Mouse (Mus musculus) heart, embryonic 13.5 days (tissue): ENCODE results near the gene Pofut1. TPM values are rescaled to one million over a fixed set of nuclear protein-coding genes. Genes with fewer than 3 reads are reported as not detected.
A peak's percentile ranks its signal among the peaks of the same experiment; 100 is the strongest.

Experiments
- ATAC-seq: fragments of 200-750 bp; cut with Nextera tagmentation; 2 replicates; pipeline ENCODE4 v1.8.0; 2017; ENCODE audit warnings: moderate TSS enrichment; ENCODE audit not compliant: insufficient number of reproducible peaks, low FRiP score, low TSS enrichment; ENCODE audit errors: extremely low read depth
- H3K27ac ChIP-seq: fragments of 300-500 bp; sonication (generic); replicated peaks from 2 replicates; pipeline ENCODE4 v1.5.1; 2015; ENCODE audit warnings: moderate library complexity, mild to moderate bottlenecking, inconsistent platforms
- H3K27me3 ChIP-seq: fragments of 300-500 bp; sonication (generic); replicated peaks from 2 replicates; pipeline ENCODE4 v1.6.1; 2015; ENCODE audit warnings: mild to moderate bottlenecking, inconsistent platforms
- H3K36me3 ChIP-seq: fragments of 300-500 bp; sonication (generic); 2 replicates; pipeline ENCODE4 v1.6.1; 2015; ENCODE audit warnings: mild to moderate bottlenecking, inconsistent platforms
- H3K4me1 ChIP-seq: fragments of 300-500 bp; sonication (generic); 2 replicates; pipeline ENCODE4 v1.6.1; 2015; ENCODE audit warnings: inconsistent platforms
- H3K4me2 ChIP-seq: fragments of 300-500 bp; sonication (generic); 2 replicates; pipeline ENCODE4 v1.6.1; 2015; ENCODE audit warnings: inconsistent platforms, mild to moderate bottlenecking, moderate library complexity
- H3K4me3 ChIP-seq: fragments of 300-500 bp; sonication (generic); 2 replicates; pipeline ENCODE4 v1.5.1; 2015; ENCODE audit warnings: moderate library complexity, mild to moderate bottlenecking, inconsistent platforms
- H3K9ac ChIP-seq: fragments of 300-500 bp; sonication (generic); 2 replicates; pipeline ENCODE4 v1.6.1; 2015; ENCODE audit warnings: inconsistent platforms, mild to moderate bottlenecking, moderate library complexity
- H3K9me3 ChIP-seq: fragments of 300-500 bp; sonication (generic); 2 replicates; pipeline ENCODE4 v1.6.1; 2016; ENCODE audit warnings: inconsistent platforms
- WGBS: fragments of 180-500 bp; shearing (Covaris S2); methylation state at CpG from one replicate; pipeline ENCODE4 v1.1.7; 2015; ENCODE audit warnings: mixed read lengths; 5-methylcytosine and 5-hydroxymethylcytosine counted together
- polyA plus RNA-seq: library from polyadenylated mRNA; unstranded; fragments of >200 nt; fragmentation: Nextera tagmentation; extraction: Ambion mirVana; gene quantifications from 2 replicates; pipeline ENCODE4 v1.2.1, GENCODE M21; 2015

Pofut1 gene
- polyA plus RNA-seq, 1 experiment from 2014 or later, result 4.6 TPM

- Histone ChIP-seq H3K27me3 (no peaks in the 10 kb centered on the region), H3K36me3 (0 out of 2 replicates have a peak, but pooled peaks cover 4% of the 10 kb centered on the region), H3K9ac (peak overlapping the region; percentile 95), H3K4me3 (peak overlapping the region; percentile 86), H3K4me1 (peaks cover 26% of the 10 kb centered on the region), H3K4me2 (peak overlapping the region; percentile 96), H3K9me3 (no peaks in the 10 kb centered on the region), H3K27ac (no peak overlapping the region)
- WGBS, result 40% methylated on average over 7 of the region's 7 CpGs
- ATAC-seq, result no peak
Observed at GRCm38 (mm10) chr2:153292305-153292861, 51.0 kb downstream of the Pofut1 start.

GRCm38 (mm10) chr2:153295196-153295595 lies 53.9 kb downstream of the Pofut1 start:
- ATAC-seq, result no peak
- no peaks in the 10 kb centered on the region for H3K27me3 ChIP-seq
- H3K27ac ChIP-seq, result no peak overlapping the region
- H3K4me1 ChIP-seq, result peaks cover 17% of the 10 kb centered on the region
- no peak overlapping the region for H3K4me2 ChIP-seq
- no peak overlapping the region for H3K9ac ChIP-seq
- no peak overlapping the region for H3K4me3 ChIP-seq
- H3K36me3 ChIP-seq, result 0 out of 2 replicates have a peak, but pooled peaks cover 4% of the 10 kb centered on the region
- H3K9me3 ChIP-seq, result no peaks in the 10 kb centered on the region
- WGBS, result 81% methylated on average over 4 of the region's 4 CpGs

GRCm38 (mm10) chr2:153297771-153298170 lies 56.4 kb downstream of the Pofut1 start:
- Histone ChIP-seq H3K27ac (no peak overlapping the region), H3K9ac (no peak overlapping the region), H3K4me3 (no peak overlapping the region), H3K27me3 (no peaks in the 10 kb centered on the region), H3K4me1 (peaks cover under 1% of the 10 kb centered on the region; the same call in 1 of the 2 replicates), H3K9me3 (no peaks in the 10 kb centered on the region), H3K36me3 (0 out of 2 replicates have a peak, but pooled peaks cover 4% of the 10 kb centered on the region), H3K4me2 (no peak overlapping the region)
- ATAC-seq, result no peak
- 79% methylated on average over 4 of the region's 4 CpGs for WGBS

GRCm38 (mm10) chr2:153298460-153298859 lies 57.1 kb downstream of the Pofut1 start:
- 63% methylated on average over 4 of the region's 4 CpGs for WGBS
- H3K36me3 ChIP-seq, result peaks cover 4% of the 10 kb centered on the region; the same call in 1 of the 2 replicates
- ATAC-seq, result no peak

GRCm38 (mm10) chr2:153298863-153299262 lies 57.5 kb downstream of the Pofut1 start:
- WGBS, result 65% methylated on average over 4 of the region's 4 CpGs
- Histone ChIP-seq H3K9me3 (no peaks in the 10 kb centered on the region), H3K27me3 (no peaks in the 10 kb centered on the region), H3K36me3 (peaks cover 4% of the 10 kb centered on the region; the same call in 1 of the 2 replicates), H3K27ac (no peak overlapping the region), H3K4me1 (no peaks in the 10 kb centered on the region), H3K4me3 (no peak overlapping the region), H3K4me2 (no peak overlapping the region), H3K9ac (no peak overlapping the region)
- no peak for ATAC-seq

More at GRCm38 (mm10) chr2:153298460-153298859, 57.1 kb downstream of the Pofut1 start:
- Histone ChIP-seq H3K27me3 (no peaks in the 10 kb centered on the region), H3K27ac (no peak overlapping the region), H3K4me3 (no peak overlapping the region), H3K9me3 (no peaks in the 10 kb centered on the region), H3K4me2 (no peak overlapping the region), H3K4me1 (no peaks in the 10 kb centered on the region), H3K9ac (no peak overlapping the region)

GRCm38 (mm10) chr2:153301123-153301522 lies 59.8 kb downstream of the Pofut1 start:
- Histone ChIP-seq H3K4me1 (peaks cover 10% of the 10 kb centered on the region), H3K9ac (no peak overlapping the region), H3K4me2 (no peak overlapping the region), H3K36me3 (no peaks in the 10 kb centered on the region; the same call in 1 of the 2 replicates), H3K27ac (no peak overlapping the region), H3K27me3 (no peaks in the 10 kb centered on the region), H3K4me3 (no peak overlapping the region), H3K9me3 (no peaks in the 10 kb centered on the region)
- 87% methylated on average over 5 of the region's 5 CpGs for WGBS
- ATAC-seq, result no peak

- peaks cover 13% of the 10 kb centered on the region for H3K4me1 ChIP-seq
- 37% methylated on average over 6 of the region's 6 CpGs for WGBS
- H3K4me2 ChIP-seq, result peak overlapping the region; percentile 28; the same call in 1 of the 2 replicates
- H3K27ac ChIP-seq, result peak overlapping the region; percentile 88
- H3K27me3 ChIP-seq, result no peaks in the 10 kb centered on the region
- peak overlapping the region; percentile 55 for H3K9ac ChIP-seq
- H3K4me3 ChIP-seq, result no peak overlapping the region
- H3K9me3 ChIP-seq, result no peaks in the 10 kb centered on the region
- H3K36me3 ChIP-seq, result no peaks in the 10 kb centered on the region; the same call in 1 of the 2 replicates
- ATAC-seq, result no peak
Observed at GRCm38 (mm10) chr2:153305240-153305639, 63.9 kb downstream of the Pofut1 start.

- H3K9me3 ChIP-seq, result no peaks in the 10 kb centered on the region
- no peak overlapping the region for H3K27ac ChIP-seq
- no peak for ATAC-seq
- H3K27me3 ChIP-seq, result no peaks in the 10 kb centered on the region
- H3K4me2 ChIP-seq, result no peak overlapping the region
- WGBS, result 79% methylated on average over 7 of the region's 7 CpGs
- peaks cover 14% of the 10 kb centered on the region for H3K4me1 ChIP-seq
- H3K36me3 ChIP-seq, result peaks cover 21% of the 10 kb centered on the region
- H3K9ac ChIP-seq, result no peak overlapping the region
- H3K4me3 ChIP-seq, result no peak overlapping the region
Observed at GRCm38 (mm10) chr2:153308586-153308985, 67.3 kb downstream of the Pofut1 start.

GRCm38 (mm10) chr2:153309106-153309505 lies 67.8 kb downstream of the Pofut1 start:
- no peak overlapping the region for H3K4me3 ChIP-seq
- no peaks in the 10 kb centered on the region for H3K9me3 ChIP-seq
- peaks cover 14% of the 10 kb centered on the region for H3K4me1 ChIP-seq
- H3K36me3 ChIP-seq, result peaks cover 21% of the 10 kb centered on the region
- H3K27me3 ChIP-seq, result no peaks in the 10 kb centered on the region
- 70% methylated on average over 8 of the region's 8 CpGs for WGBS
- H3K9ac ChIP-seq, result no peak overlapping the region
- no peak overlapping the region for H3K27ac ChIP-seq
- ATAC-seq, result no peak
- no peak overlapping the region for H3K4me2 ChIP-seq

- no peak overlapping the region for H3K4me2 ChIP-seq
- WGBS, result 68% methylated on average over 6 of the region's 6 CpGs
- no peak for ATAC-seq
- H3K4me1 ChIP-seq, result peaks cover 11% of the 10 kb centered on the region
- no peaks in the 10 kb centered on the region for H3K27me3 ChIP-seq
- no peak overlapping the region for H3K27ac ChIP-seq
- peaks cover 21% of the 10 kb centered on the region for H3K36me3 ChIP-seq
- no peak overlapping the region for H3K4me3 ChIP-seq
- H3K9ac ChIP-seq, result no peak overlapping the region
- H3K9me3 ChIP-seq, result no peaks in the 10 kb centered on the region
Observed at GRCm38 (mm10) chr2:153310228-153310627, 68.9 kb downstream of the Pofut1 start.

- 0 out of 2 replicates have a peak, but pooled peaks cover 8% of the 10 kb centered on the region for H3K4me1 ChIP-seq
- H3K36me3 ChIP-seq, result peaks cover 41% of the 10 kb centered on the region
- no peaks in the 10 kb centered on the region for H3K27me3 ChIP-seq
- no peak overlapping the region for H3K4me3 ChIP-seq
- H3K27ac ChIP-seq, result no peak overlapping the region
- H3K9me3 ChIP-seq, result no peaks in the 10 kb centered on the region
- H3K4me2 ChIP-seq, result no peak overlapping the region
- no peak for ATAC-seq
- no peak overlapping the region for H3K9ac ChIP-seq
- whole genome bisulfite sequencing, result 89% methylated on average over 9 of the region's 9 CpGs
Observed at GRCm38 (mm10) chr2:153312884-153313283, 71.6 kb downstream of the Pofut1 start.

GRCm38 (mm10) chr2:153318408-153318807 lies 77.1 kb downstream of the Pofut1 start:
- H3K4me3 ChIP-seq, result no peak overlapping the region
- H3K36me3 ChIP-seq, result peaks cover 68% of the 10 kb centered on the region
- H3K9ac ChIP-seq, result no peak overlapping the region
- 86% methylated on average over 4 of the region's 4 CpGs for WGBS
- no peak for ATAC-seq
- H3K4me1 ChIP-seq, result 0 out of 2 replicates have a peak, but pooled peaks cover 6% of the 10 kb centered on the region
- no peaks in the 10 kb centered on the region for H3K27me3 ChIP-seq
- no peaks in the 10 kb centered on the region for H3K9me3 ChIP-seq
- no peak overlapping the region; the same call in 1 of the 2 replicates for H3K27ac ChIP-seq
- no peak overlapping the region for H3K4me2 ChIP-seq
